In genomic region chr10:63011556-63011955, GRCm38 (mm10) we compare ENCODE assay signal across 20 mouse cellular contexts. TPM values are rescaled to one million over a fixed set of nuclear protein-coding genes. Genes with fewer than 3 reads are reported as not detected.
DNase-seq lines count a peak whose midpoint lies in the region; ATAC-seq and TF ChIP-seq lines count a peak whose summit lies in the region.
"Had no signal": no experiment of that assay in that cellular context is flagged by ENCODE, and none has a peak within 500 bp of the region (broad histone marks: within the 10 kb centered on the region; RNA-seq: fewer than 3 reads in every experiment).

No protein-coding gene starts in this region.

- H3K4me1 ChIP-seq in embryonic fibroblast, embryonic 13.5 days (ENCODE audit: control insufficient read depth, insufficient read depth, low read length), result peaks cover 5% of the 10 kb centered on the region; the same call in 1 of the 2 replicates
- no peaks in the 10 kb centered on the region for H3K4me1 ChIP-seq in forebrain, embryonic 11.5 days (replicated peaks; ENCODE audit: control insufficient read depth, insufficient read depth, low read length)
- H3K4me1 ChIP-seq: embryonic facial prominence, embryonic 13.5 days; forebrain, embryonic 15.5 days; heart, embryonic 10.5 days; hindbrain, embryonic 13.5 days had no signal

- H3K4me2 ChIP-seq in forebrain, embryonic 11.5 days (ENCODE audit: low read depth, low read length, severe bottlenecking), result no peak overlapping the region
- H3K4me2 ChIP-seq: embryonic facial prominence, embryonic 13.5 days; forebrain, embryonic 15.5 days; hindbrain, embryonic 13.5 days had no signal

- ATAC-seq in forebrain, embryonic 11.5 days (replicated peaks; ENCODE audit: low FRiP score), result no peak
- ATAC-seq: forebrain, embryonic 15.5 days; hindbrain, postnatal 0 days had no signal

- H3K9me3 ChIP-seq in forebrain, embryonic 11.5 days (ENCODE audit: control insufficient read depth, low read length), result no peaks in the 10 kb centered on the region
- H3K9me3 ChIP-seq: embryonic facial prominence, embryonic 13.5 days; forebrain, embryonic 15.5 days; heart, embryonic 10.5 days; hindbrain, embryonic 13.5 days had no signal

- no peak overlapping the region for H3K9ac ChIP-seq in forebrain, embryonic 11.5 days (ENCODE audit: low read length)
- H3K9ac ChIP-seq: embryonic facial prominence, embryonic 13.5 days; forebrain, embryonic 15.5 days; hindbrain, embryonic 13.5 days had no signal

- no peak for TF ChIP-seq POLR2A in embryonic fibroblast, embryonic 13.5 days (IDR thresholded peaks at IDR 0.05; ENCODE audit: low read depth, low read length)

- DNase-seq in cerebellum, adult 11-12 months, result peak; percentile 30
- DNase-seq in cerebellum, postnatal 4 days (ENCODE audit: low spot score in 2 of 2), result no peak
- peak; percentile 50 to 63 for DNase-seq in cerebellum, adult 18-20 months
- DNase-seq in cerebellum, postnatal 10 days, result peak; percentile 38 to 42
- no peak for DNase-seq in forebrain, embryonic 11.5 days (ENCODE audit: low spot score)
- DNase-seq in lung, postnatal 36 days, result no peak
- DNase-seq: adrenal gland, adult 8-10 months; adrenal gland, postnatal 36 days; gastrocnemius, postnatal 10 days; heart, adult 18-20 months; heart, postnatal 10 days; heart, postnatal 4 days; kidney, adult 11 months; kidney, adult 9 months had no signal

- H3K4me3 ChIP-seq in embryonic fibroblast, embryonic 13.5 days (ENCODE audit: insufficient read depth, low read length), result no peak overlapping the region
- H3K4me3 ChIP-seq in forebrain, embryonic 11.5 days (ENCODE audit: low read depth, low read length), result no peak overlapping the region
- H3K4me3 ChIP-seq: embryonic facial prominence, embryonic 13.5 days; forebrain, embryonic 15.5 days; heart, embryonic 10.5 days; hindbrain, embryonic 13.5 days had no signal

- no peaks in the 10 kb centered on the region for H3K27me3 ChIP-seq in forebrain, embryonic 11.5 days (ENCODE audit: control insufficient read depth, insufficient read depth, low read length)
- H3K27me3 ChIP-seq: embryonic facial prominence, embryonic 13.5 days; forebrain, embryonic 15.5 days; hindbrain, embryonic 13.5 days had no signal

- H3K36me3 ChIP-seq in forebrain, embryonic 11.5 days (ENCODE audit: control insufficient read depth, insufficient read depth, low read length), result peaks cover 18% of the 10 kb centered on the region; the same call in 1 of the 2 replicates

- 94% methylated on average over 6 of the region's 6 CpGs for WGBS in forebrain, embryonic 11.5 days

- no peak for TF ChIP-seq CTCF in embryonic fibroblast, embryonic 13.5 days (IDR thresholded peaks at IDR 0.05; ENCODE audit: borderline replicate concordance, insufficient read depth, low read length)

- peak overlapping the region; percentile 74 for H3K27ac ChIP-seq in embryonic fibroblast, embryonic 13.5 days (ENCODE audit: insufficient read depth, low read length)
- no peak overlapping the region for H3K27ac ChIP-seq in forebrain, embryonic 11.5 days (ENCODE audit: low read depth, low read length)
- H3K27ac ChIP-seq: embryonic facial prominence, embryonic 13.5 days; forebrain, embryonic 15.5 days; heart, embryonic 10.5 days; hindbrain, embryonic 13.5 days; hindbrain, postnatal 0 days had no signal

RNA-seq across cellular contexts. Expression of gene Hnrnph3, which starts 12.5 kb away (rescaled TPM):
- 47.6 and 68.4 TPM in 2 replicates for polyA plus RNA-seq in embryonic fibroblast, embryonic 13.5 days (2011; ENCODE audit: insufficient read length, low read depth, missing spikeins)
- 161 and 170 TPM in 2 replicates for polyA plus RNA-seq in forebrain, embryonic 11.5 days (2014; fragmentation: Nextera tagmentation; extraction: Ambion mirVana)

RNA-seq across cellular contexts. Expression of gene Pbld2, which starts 12.6 kb away (rescaled TPM):
- polyA plus RNA-seq in embryonic fibroblast, embryonic 13.5 days (2011; ENCODE audit: insufficient read length, low read depth, missing spikeins), result 2.3 TPM in 1 of 2 replicates, not detected in the other
- 0.88 and 0.89 TPM in 2 replicates for polyA plus RNA-seq in forebrain, embryonic 11.5 days (2014; fragmentation: Nextera tagmentation; extraction: Ambion mirVana)

RNA-seq across cellular contexts. Expression of gene Rufy2, which starts 31.5 kb away (rescaled TPM):
- polyA plus RNA-seq in embryonic fibroblast, embryonic 13.5 days (2011; ENCODE audit: insufficient read length, low read depth, missing spikeins), result 22.0 and 22.4 TPM in 2 replicates
- polyA plus RNA-seq in forebrain, embryonic 11.5 days (2014; fragmentation: Nextera tagmentation; extraction: Ambion mirVana), result 22.7 and 27.1 TPM in 2 replicates

RNA-seq across cellular contexts. Expression of gene Pbld1, which starts 48.4 kb away (rescaled TPM):
- polyA plus RNA-seq in embryonic fibroblast, embryonic 13.5 days (2011; ENCODE audit: insufficient read length, low read depth, missing spikeins), result 0.42 TPM in 1 of 2 replicates, not detected in the other
- polyA plus RNA-seq in forebrain, embryonic 11.5 days (2014; fragmentation: Nextera tagmentation; extraction: Ambion mirVana), result 1.6 and 1.8 TPM in 2 replicates

Comparison
In these comparisons a context has a peak if more than half of its experiments do, and no peak if none do; other contexts are left out.
1. DNase-seq: peak in cerebellum, adult 11-12 months (single experiment), cerebellum, adult 18-20 months (2 of 2) and cerebellum, postnatal 10 days (2 of 2); none in cerebellum, postnatal 4 days (0 of 2), forebrain, embryonic 11.5 days (single experiment) and lung, postnatal 36 days (single experiment).